Mouse (Mus musculus) CH12.LX (cell line): ENCODE measurements around the gene Clcn6. TPM values are rescaled to one million over a fixed set of nuclear protein-coding genes. Genes with fewer than 3 reads are reported as not detected.
"Not testable (repeated sequence)": the region's sequence is repeated elsewhere in the genome, so short reads cannot be mapped to it uniquely, and the experiment has no call there.

Experiments
- DNase-seq: peaks from one replicate; pipeline ENCODE4 v3.0.0-alpha.2; 2013; ENCODE audit errors: extremely low read depth
- H3K27ac ChIP-seq: 2 replicates; pipeline ENCODE4 v1.5.1; 2012; ENCODE audit warnings: low read depth, mild to moderate bottlenecking, control low read depth, moderate library complexity; ENCODE audit not compliant: insufficient read depth
- H3K27me3 ChIP-seq: replicated peaks from 2 replicates; pipeline ENCODE3; 2012; ENCODE audit warnings: inconsistent platforms
- H3K36me3 ChIP-seq, 2 experiments: replicated peaks in 1 of 2; 2 replicates each; pipeline versions ENCODE3 to v1.6.1; 2012; ENCODE audit warnings: inconsistent platforms in 1 of 2, low read length in 1 of 2, mild to moderate bottlenecking in 1 of 2, mixed read lengths in 1 of 2, moderate library complexity in 1 of 2; ENCODE audit not compliant: control insufficient read depth in 1 of 2, insufficient read depth in 1 of 2
- H3K4me1 ChIP-seq, 2 experiments: 2 replicates each; pipeline ENCODE4 v1.6.1; 2012; ENCODE audit warnings: inconsistent platforms in 1 of 2, moderate library complexity in 1 of 2; ENCODE audit not compliant: insufficient read depth in 2 of 2, control insufficient read depth in 1 of 2
- H3K4me2 ChIP-seq: 2 replicates; pipeline ENCODE4 v1.6.1; 2012; ENCODE audit warnings: low read depth, mild to moderate bottlenecking, control low read depth; ENCODE audit not compliant: poor library complexity, insufficient read depth, severe bottlenecking
- H3K4me3 ChIP-seq, 3 experiments: fragments of 150-350 bp in 1 of 3; sonication (generic) in 1 of 3; replicated peaks in 1 of 3; 2 replicates each; pipeline versions ENCODE3 to v1.5.1; 2011 to 2012; ENCODE audit warnings: low read depth in 2 of 3, low read length in 2 of 3, mild to moderate bottlenecking in 2 of 3, moderate library complexity in 2 of 3, control low read depth in 1 of 3, improper control_type of control experiment in 1 of 3, inconsistent platforms in 1 of 3, mixed read lengths in 1 of 3; ENCODE audit not compliant: poor library complexity in 1 of 3
- H3K79me2 ChIP-seq: replicated peaks from 2 replicates; pipeline ENCODE4 v1.6.1; 2012; ENCODE audit warnings: mild to moderate bottlenecking, moderate library complexity; ENCODE audit not compliant: control insufficient read depth, poor library complexity, insufficient read depth, severe bottlenecking; ENCODE audit errors: extremely low read depth
- H3K9ac ChIP-seq: 2 replicates; pipeline ENCODE4 v1.6.1; 2012; ENCODE audit warnings: low read depth, mild to moderate bottlenecking, control low read depth, moderate library complexity; ENCODE audit not compliant: insufficient read depth
- H3K9me3 ChIP-seq: replicated peaks from 2 replicates; pipeline ENCODE3; 2012; ENCODE audit warnings: low read length, inconsistent platforms, mixed read lengths
- BHLHE40 ChIP-seq: IDR thresholded peaks from 2 replicates; pipeline ENCODE4 v1.6.1; 2011; ENCODE audit warnings: mild to moderate bottlenecking, low read depth, low read length, improper control_type of control experiment
- CHD1 ChIP-seq: IDR thresholded peaks from 2 replicates; pipeline ENCODE4 v1.6.1; 2012; ENCODE audit warnings: low read depth, low read length, improper control_type of control experiment, inconsistent platforms
- EP300 ChIP-seq: IDR thresholded peaks from 2 replicates; pipeline ENCODE4 v1.6.1; 2011; ENCODE audit warnings: low read length, improper control_type of control experiment
- HCFC1 ChIP-seq: IDR thresholded peaks from 2 replicates; pipeline ENCODE4 v1.6.1; 2012; ENCODE audit warnings: low read depth, mild to moderate bottlenecking, inconsistent platforms, low read length, improper control_type of control experiment
- JUN ChIP-seq: IDR thresholded peaks from 2 replicates; pipeline ENCODE4 v1.6.1; 2011; ENCODE audit warnings: low read depth, mild to moderate bottlenecking, low read length, improper control_type of control experiment, moderate library complexity; ENCODE audit not compliant: insufficient read depth
- JUND ChIP-seq: conservative IDR thresholded peaks from 2 replicates; pipeline ENCODE4 v1.6.1; 2011; ENCODE audit warnings: low read depth, low read length, improper control_type of control experiment
- KAT2A ChIP-seq: IDR thresholded peaks from 2 replicates; pipeline ENCODE4 v1.6.1; 2012; ENCODE audit warnings: low read length, improper control_type of control experiment, inconsistent platforms; ENCODE audit not compliant: insufficient replicate concordance
- MAX ChIP-seq: IDR thresholded peaks from 2 replicates; pipeline ENCODE4 v1.6.1; 2011; ENCODE audit warnings: low read length, improper control_type of control experiment
- MXI1 ChIP-seq: IDR thresholded peaks from 2 replicates; pipeline ENCODE4 v1.6.1; 2011; ENCODE audit warnings: mild to moderate bottlenecking, low read depth, low read length, improper control_type of control experiment
- MYC ChIP-seq: IDR thresholded peaks from 2 replicates; pipeline ENCODE4 v1.6.1; 2011; ENCODE audit warnings: low read depth, mild to moderate bottlenecking, improper control_type of control experiment, low read length
- NELFE ChIP-seq: IDR thresholded peaks from 2 replicates; pipeline ENCODE4 v1.6.1; 2011; ENCODE audit warnings: low read depth, low read length, improper control_type of control experiment
- NRF1 ChIP-seq: IDR thresholded peaks from 2 replicates; pipeline ENCODE4 v1.6.1; 2014; ENCODE audit warnings: low read depth, mild to moderate bottlenecking, inconsistent platforms, low read length, improper control_type of control experiment, moderate library complexity
- POLR2A ChIP-seq: IDR thresholded peaks from 2 replicates; pipeline ENCODE4 v1.6.1; 2011; ENCODE audit warnings: low read depth, mild to moderate bottlenecking, improper control_type of control experiment, low read length
- POLR2AphosphoS2 ChIP-seq: IDR thresholded peaks from 2 replicates; pipeline ENCODE4 v1.6.1; 2011; ENCODE audit warnings: low read depth, low read length, improper control_type of control experiment
- SIN3A ChIP-seq: IDR thresholded peaks from 2 replicates; pipeline ENCODE4 v1.6.1; 2012; ENCODE audit warnings: low read length, improper control_type of control experiment, inconsistent platforms
- SMC3 ChIP-seq: IDR thresholded peaks from 2 replicates; pipeline ENCODE4 v1.6.1; 2011; ENCODE audit warnings: low read depth, low read length, improper control_type of control experiment
- TCF12 ChIP-seq: IDR thresholded peaks from 2 replicates; pipeline ENCODE4 v1.6.1; 2014; ENCODE audit warnings: low read depth, mild to moderate bottlenecking, inconsistent platforms, low read length, improper control_type of control experiment
- USF1 ChIP-seq: IDR thresholded peaks from 2 replicates; pipeline ENCODE4 v1.6.1; 2014; ENCODE audit warnings: low read depth, mild to moderate bottlenecking, inconsistent platforms, low read length, improper control_type of control experiment
- USF2 ChIP-seq: conservative IDR thresholded peaks from 2 replicates; pipeline ENCODE4 v1.6.1; 2011; ENCODE audit warnings: low read depth, low read length, improper control_type of control experiment
- ZKSCAN1 ChIP-seq: IDR thresholded peaks from 2 replicates; pipeline ENCODE4 v1.6.1; 2012; ENCODE audit warnings: low read depth, inconsistent platforms, low read length, improper control_type of control experiment, borderline replicate concordance
- ZMIZ1 ChIP-seq: IDR thresholded peaks from 2 replicates; pipeline ENCODE4 v1.6.1; 2012; ENCODE audit warnings: low read depth, mild to moderate bottlenecking, inconsistent platforms, low read length, improper control_type of control experiment
- dilution Hi-C: fragments of 300-500 bp; cut with MboI; formaldehyde crosslinking; loops from 2 replicates; pipeline ENCODE4 v1.14.3; 2020; ENCODE audit warnings: low sequenced_read_pairs; ENCODE audit not compliant: extremely low pct_unique_long_range_greater_than_20kb, extremely low pct_ligation_motif_present
- in situ Hi-C: fragments of 300-500 bp; cut with MboI; formaldehyde crosslinking; loops from 3 replicates; pipeline ENCODE4 v1.14.3; 2019; ENCODE audit warnings: low sequenced_read_pairs, low pct_ligation_motif_present, low pct_unique_long_range_greater_than_20kb, mixed read lengths
- polyA plus RNA-seq: library from polyadenylated mRNA; unstranded; fragments of >175 nt; gene quantifications from 2 replicates; pipeline ENCODE4 v1.2.1, GENCODE M21; 2012; ENCODE audit warnings: low read depth; ENCODE audit not compliant: insufficient read length
- total RNA-seq, 2 experiments: library from RNA; depleted of rRNA; stranded (reverse); fragments of 300-350 nt in 1 of 2; fragments of >200 nt in 1 of 2; gene quantifications; 2 replicates each; pipeline ENCODE4 v1.2.3; 2012 to 2014

Clcn6 gene
- total and polyA plus RNA-seq, 3 experiments, result 4.8 to 10.6 (median 5.7) TPM

GRCm38 (mm10) chr4:148046450-148047031, 7.9 kb upstream of the Clcn6 start:
- DNase-seq, result no peak
- peaks cover 78 to 92% of the 10 kb centered on the region in 2 experiments for H3K36me3 ChIP-seq
- no peaks in the 10 kb centered on the region for H3K9me3 ChIP-seq
- dilution Hi-C loops, result no loop called here
- no peak overlapping the region for H3K4me2 ChIP-seq
- no peak overlapping the region for H3K4me3 ChIP-seq
- no peaks in the 10 kb centered on the region for H3K27me3 ChIP-seq
- in situ Hi-C loops, result no loop called here
- peaks cover 2 to 27% of the 10 kb centered on the region in 2 experiments; a peak in 2 of 4 replicates for H3K4me1 ChIP-seq
- H3K9ac ChIP-seq, result no peak overlapping the region
- H3K27ac ChIP-seq, result no peak overlapping the region
- TF ChIP-seq MAX (no peak), POLR2A (no peak), USF2 (no peak), BHLHE40 (no peak), EP300 (no peak), NELFE (no peak), SIN3A (no peak), POLR2AphosphoS2 (no peak), SMC3 (no peak), MYC (no peak), TCF12 (no peak), ZKSCAN1 (no peak), HCFC1 (no peak), NRF1 (no peak)
- no peaks in the 10 kb centered on the region for H3K79me2 ChIP-seq

DNA sequence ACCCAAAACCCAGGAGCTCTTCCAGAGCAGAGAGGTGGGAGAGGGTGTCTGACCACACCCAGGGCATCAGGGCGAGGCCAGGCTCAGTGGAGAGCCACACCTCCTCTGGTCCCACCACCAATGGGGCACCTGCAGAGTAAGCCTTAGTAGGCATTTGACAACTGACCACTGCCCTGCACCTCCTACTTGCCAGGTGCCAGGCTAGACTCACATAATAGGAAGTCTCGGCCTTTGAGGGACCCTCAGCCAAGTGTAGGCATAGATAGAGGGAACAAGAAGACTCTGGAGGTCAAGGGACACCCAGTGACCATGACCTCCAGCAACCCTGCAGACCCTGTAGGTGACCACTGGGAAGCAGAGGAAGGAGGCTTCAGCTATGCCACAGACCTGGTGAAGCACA, 5.5 kb upstream of the Clcn6 start:
- Histone ChIP-seq H3K27me3 (no peaks in the 10 kb centered on the region), H3K4me2 (no peak overlapping the region), H3K4me1 (peaks cover 11 to 46% of the 10 kb centered on the region in 2 experiments), H3K9ac (no peak overlapping the region)
- dilution Hi-C loops, result no loop called here
- in situ Hi-C loops, result no loop called here
- TF ChIP-seq CHD1 (no peak), ZMIZ1 (no peak), POLR2AphosphoS2 (no peak), JUND (no peak), POLR2A (no peak), MXI1 (no peak), KAT2A (no peak), SIN3A (no peak), JUN (no peak), NELFE (no peak), USF1 (no peak)
- TF ChIP-seq, all 38 proteins: peak for 0
- no peak for DNase-seq
- Histone ChIP-seq H3K27ac (no peak overlapping the region), H3K9me3 (no peaks in the 10 kb centered on the region), H3K36me3 (peaks cover 59 to 81% of the 10 kb centered on the region in 2 experiments), H3K4me3 (no peak overlapping the region), H3K79me2 (0 out of 2 replicates have a peak, but pooled peaks cover 6% of the 10 kb centered on the region)

DNA sequence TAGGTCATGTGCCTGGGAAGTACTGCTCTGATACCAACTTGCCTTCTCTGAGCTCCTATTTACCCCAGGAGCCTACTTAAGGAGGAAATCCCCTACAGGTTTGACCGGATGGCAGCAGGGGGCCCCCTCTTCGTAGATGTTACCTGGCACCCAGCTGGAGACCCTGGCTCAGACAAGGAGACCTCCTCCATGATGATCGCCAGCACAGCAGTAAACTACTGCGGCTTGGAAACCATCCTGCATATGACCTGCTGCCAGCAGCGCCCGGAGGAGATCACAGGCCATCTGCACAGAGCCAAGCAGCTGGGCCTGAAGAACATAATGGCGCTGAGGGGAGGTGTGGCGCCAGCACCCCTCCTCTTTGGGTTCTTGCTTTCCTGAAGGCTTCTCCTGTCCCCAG, 4.7 kb upstream of the Clcn6 start:
- Histone ChIP-seq H3K36me3 (peaks cover 53 to 73% of the 10 kb centered on the region in 2 experiments), H3K4me1 (peaks cover 11 to 46% of the 10 kb centered on the region in 2 experiments)
- H3K27ac ChIP-seq, DNase-seq, H3K4me3 ChIP-seq, H3K4me2 ChIP-seq, H3K9ac ChIP-seq, H3K79me2 ChIP-seq, dilution Hi-C loops, in situ Hi-C loops, H3K9me3 ChIP-seq, H3K27me3 ChIP-seq: not testable (repeated sequence)
